Mouse (Mus musculus): ENCODE measurements at regions not wholly inside any gene's neighbourhood (a gene's known extent, or its start where the extent isn't known, plus 50 kb on each side); places are given as distances from the start of the nearest gene placed in this dataset.

GRCm38 (mm10) chr15:25525337-25525736, 97.0 kb upstream of the Myo10 start:
- TF ChIP-seq GATA1 (IDR thresholded peaks at IDR 0.05; ENCODE audit: borderline replicate concordance, low read length) (no peak), FLI1 (IDR thresholded peaks at IDR 0.05; ENCODE audit: low read length) (no peak)
